Mouse (Mus musculus) frontal cortex, postnatal 10 days (tissue): ENCODE results near the gene Hacl1.
"Not testable (repeated sequence)": the region's sequence is repeated elsewhere in the genome, so short reads cannot be mapped to it uniquely, and the experiment has no call there.

Experiments
- DNase-seq, 2 experiments: peaks; one replicate each; pipeline ENCODE4 v3.0.0; 2022; ENCODE audit warnings: low spot score in 2 of 2, mixed read lengths in 1 of 2

Hacl1 gene

DNA sequence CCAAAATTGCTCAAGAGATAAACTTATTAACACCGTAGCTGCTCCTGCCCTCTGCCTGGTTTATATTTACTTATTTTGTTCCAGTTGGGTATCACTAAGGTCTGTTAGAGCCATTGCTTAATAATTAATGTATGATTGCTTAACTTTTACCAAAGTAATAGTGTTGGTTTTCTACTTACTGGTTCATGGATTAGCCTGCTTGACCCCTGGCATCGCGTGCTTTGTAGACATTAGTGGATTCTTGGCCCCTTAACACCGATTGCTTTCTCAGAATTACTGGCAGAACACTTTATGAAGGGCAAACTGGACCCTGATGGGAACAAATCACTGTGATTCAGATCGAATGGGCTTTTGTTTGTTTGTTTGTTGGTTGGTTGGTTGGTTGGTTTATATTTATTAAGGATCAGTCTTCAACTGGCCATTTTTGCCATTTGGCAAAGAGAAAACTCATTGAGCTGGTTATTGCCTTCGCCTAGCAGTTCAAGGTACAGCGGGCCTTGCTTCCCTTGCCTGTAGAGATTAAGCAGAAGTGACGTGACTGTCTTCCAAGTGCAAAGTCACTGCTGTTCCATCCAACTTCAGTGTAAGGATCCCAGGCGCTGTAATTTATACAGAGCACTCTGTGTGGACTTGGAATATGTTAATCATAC is 545 bp upstream of the Hacl1 start:
- DNase-seq = no peak

DNA sequence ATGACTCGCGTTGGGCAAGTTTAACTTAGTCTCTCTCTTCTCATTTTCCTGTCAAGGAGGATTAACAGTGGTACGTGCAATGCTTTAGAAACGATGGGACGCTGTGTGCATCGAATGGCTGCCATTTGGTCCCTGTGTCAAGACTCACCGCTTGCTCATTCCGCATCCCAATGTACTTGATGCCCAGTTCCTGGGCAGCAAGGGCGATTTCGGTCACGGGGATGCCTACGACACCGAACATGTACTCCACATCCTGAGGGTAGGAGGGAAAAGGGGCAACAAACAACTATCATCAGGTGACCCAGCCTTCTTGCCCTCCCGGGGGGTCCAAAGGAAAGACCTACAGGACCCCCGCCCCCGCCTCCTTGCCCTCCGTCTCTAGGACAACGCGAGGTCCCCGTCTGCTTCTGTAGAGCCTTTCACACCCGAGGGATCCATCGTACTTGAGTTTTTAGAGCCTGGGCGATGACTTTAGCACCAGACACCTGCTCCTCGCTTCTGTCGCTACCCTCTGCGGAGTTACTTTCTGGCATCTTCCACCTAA is 668 bp downstream of the Hacl1 start, which contains the start of gene Gm49387:
TSS of gene Gm49387 (minus strand) at position 533 of the 544 bp plus-strand sequence.
- DNase-seq = no peak

GRCm38 (mm10) chr14:31630677-31631076 is 10.4 kb downstream of the Hacl1 start:
- DNase-seq = no peak

- peak; percentile 20 to 21 for DNase-seq
Observed at GRCm38 (mm10) chr14:31622748-31623147, 18.3 kb downstream of the Hacl1 start.

DNA sequence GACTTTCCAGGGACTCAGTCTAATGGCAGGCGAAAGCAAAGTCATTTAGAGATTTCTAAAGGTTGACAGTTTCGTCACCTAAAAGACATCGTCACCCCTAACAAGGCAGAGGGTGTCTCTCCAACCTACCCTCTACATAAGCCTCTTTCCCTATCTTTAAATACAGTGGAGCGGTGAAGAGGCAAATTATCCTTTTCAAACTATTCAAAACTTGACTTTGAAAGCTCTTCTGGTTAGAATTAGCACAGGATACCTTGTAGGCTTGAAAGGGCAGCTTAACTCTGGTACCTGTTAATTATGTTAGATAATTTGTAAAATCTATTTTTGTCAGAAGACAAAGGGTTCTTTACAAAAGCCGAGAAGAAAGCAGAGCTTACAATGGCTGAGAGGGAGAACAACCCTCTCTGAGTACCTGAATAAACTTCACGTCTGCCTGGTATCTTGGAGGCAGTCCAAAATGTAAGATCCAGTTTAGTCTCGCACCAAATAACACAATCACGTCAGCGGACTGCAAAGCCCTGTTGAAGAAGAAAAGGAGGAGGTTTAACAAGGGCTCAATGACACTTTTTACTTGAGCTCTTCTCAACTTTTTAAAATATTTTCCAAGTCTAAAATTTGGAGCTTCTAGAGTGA is 20.4 kb downstream of the Hacl1 start:
- DNase-seq = no peak

GRCm38 (mm10) chr14:31617997-31618396 is 23.1 kb downstream of the Hacl1 start:
- DNase-seq = no peak

DNA sequence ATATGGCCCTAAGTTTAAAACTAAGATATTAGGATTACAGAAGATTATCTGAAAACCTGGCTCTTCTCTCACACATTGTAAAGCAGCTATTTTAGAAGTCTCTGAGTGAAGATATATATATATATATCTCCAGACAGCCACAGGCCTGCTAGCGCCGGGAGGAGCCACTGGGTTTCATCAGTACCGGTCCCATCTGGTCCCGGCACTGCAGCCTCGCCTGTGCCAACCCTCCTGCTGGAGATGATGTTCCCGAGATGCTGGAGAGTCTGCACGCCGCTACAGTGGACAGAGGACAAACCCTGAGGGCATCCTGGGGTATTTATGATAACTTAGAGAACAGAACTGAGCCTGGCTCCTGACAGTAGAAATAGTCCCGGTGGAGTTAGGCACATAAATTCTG is 23.9 kb downstream of the Hacl1 start:
- DNase-seq = no peak

GRCm38 (mm10) chr14:31613671-31614070 is 27.4 kb downstream of the Hacl1 start:
- DNase-seq = no peak

GRCm38 (mm10) chr14:31611986-31612385 is 29.1 kb downstream of the Hacl1 start:
- no peak for DNase-seq

DNA sequence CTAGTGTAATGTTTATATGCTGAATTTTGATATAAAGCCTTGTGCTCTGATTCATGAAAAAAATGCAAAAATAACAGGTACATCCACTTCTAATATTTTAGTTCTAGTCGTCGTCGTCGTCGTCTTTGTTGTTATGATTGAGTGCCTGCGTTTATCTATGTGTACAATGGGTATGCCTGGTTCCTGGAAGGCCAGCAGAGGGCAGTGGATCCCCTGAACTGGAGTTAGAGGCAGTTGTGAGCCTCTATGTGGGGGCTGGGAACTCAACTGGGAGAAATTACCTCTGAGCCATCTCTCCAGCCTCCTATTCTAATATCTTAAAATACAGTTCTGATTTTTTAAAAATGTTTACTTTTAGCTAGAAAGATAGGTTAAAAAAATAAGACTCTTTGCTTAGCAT is 35.6 kb downstream of the Hacl1 start:
- no peak for DNase-seq

GRCm38 (mm10) chr14:31604916-31605315 is 36.2 kb downstream of the Hacl1 start:
- DNase-seq = no peak

DNA sequence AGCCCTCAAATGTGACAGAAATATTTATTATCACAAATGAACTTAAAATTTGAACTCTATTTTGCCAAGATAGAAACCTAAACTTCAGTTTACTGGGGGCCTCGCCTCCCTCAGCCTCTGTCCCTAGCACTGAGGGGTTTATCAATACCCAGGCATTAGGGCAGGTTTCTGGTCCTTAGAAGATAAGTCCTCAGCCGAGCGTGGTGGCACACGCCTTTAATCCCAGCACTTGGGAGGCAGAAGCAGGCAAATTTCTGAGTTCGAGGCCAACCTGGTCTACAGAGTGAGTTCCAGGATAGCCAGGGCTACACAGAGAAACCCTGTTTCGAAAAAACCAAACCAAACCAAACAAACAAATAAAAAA is 38.5 kb downstream of the Hacl1 start:
- DNase-seq = not testable (repeated sequence)

GRCm38 (mm10) chr14:31601908-31602615 is 39.0 kb downstream of the Hacl1 start:
- no peak for DNase-seq

- DNase-seq = no peak
Observed at GRCm38 (mm10) chr14:31597446-31597845, 43.6 kb downstream of the Hacl1 start.

GRCm38 (mm10) chr14:31596408-31596807 is 44.7 kb downstream of the Hacl1 start:
- no peak for DNase-seq

DNA sequence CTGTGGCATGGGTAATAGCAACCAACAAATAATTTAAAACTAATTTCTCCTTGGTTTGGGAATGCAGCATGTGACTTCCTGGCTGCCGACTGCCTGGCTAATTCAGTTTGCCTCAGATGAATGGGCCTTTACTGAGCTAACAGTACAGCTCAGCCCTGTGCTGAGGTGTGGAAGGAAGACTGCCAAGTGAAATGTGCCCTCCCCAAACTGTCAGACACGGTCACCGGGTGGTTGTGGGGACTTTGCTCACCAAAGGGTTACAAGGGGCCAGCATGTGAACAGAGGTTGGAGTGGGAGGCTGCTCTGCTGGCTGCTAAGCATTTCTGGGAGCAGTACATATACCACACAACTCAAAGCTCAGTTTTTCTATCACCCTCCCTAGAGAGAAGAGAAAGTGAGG is 46.4 kb downstream of the Hacl1 start:
- DNase-seq = no peak

DNA sequence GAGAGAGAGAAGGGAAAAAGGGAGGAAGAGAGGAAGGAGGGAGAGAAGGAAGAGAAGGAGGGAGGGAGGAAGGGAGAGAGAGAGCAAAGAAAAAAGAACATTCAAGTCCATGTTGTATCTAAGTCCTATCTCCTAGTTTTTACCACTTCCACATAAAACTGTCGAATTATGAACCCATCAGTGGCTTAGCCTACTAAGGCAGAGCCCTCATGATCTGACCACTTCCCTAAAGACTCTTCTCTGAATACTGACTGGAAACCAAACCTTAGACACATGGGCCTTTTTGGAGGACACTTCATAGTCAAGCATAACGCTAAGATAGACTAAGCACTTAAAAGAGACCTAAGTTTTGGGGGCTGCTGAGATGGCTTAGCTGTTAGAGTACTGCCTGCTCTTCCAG is 48.0 kb downstream of the Hacl1 start:
- DNase-seq = no peak

DNA sequence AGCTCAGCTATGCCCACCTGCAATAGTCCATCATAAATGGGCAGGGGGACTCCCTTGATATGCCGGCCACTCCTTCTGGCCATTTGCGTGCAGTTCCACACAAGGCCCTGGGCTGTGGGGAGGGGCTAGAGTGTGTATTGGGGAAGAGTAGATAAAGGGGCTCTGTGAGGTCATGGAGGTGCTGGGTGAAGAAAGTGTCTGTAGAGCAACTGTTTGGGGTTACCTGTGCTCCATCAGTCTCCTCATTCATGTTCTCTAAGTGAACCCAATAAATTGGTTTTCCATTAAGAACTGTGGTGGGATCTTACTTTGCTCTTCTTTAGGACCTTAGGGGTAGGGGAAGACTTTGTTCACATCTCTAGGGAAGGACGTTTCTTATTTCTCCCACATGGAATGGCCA is 49.8 kb downstream of the Hacl1 start, which contains the start of gene Colq:
TSS of gene Colq (minus strand) at position 101 of the 400 bp plus-strand sequence.
- DNase-seq = no peak

- DNase-seq = no peak
Observed at GRCm38 (mm10) chr14:31586451-31586850, 54.6 kb downstream of the Hacl1 start.

- DNase-seq = no peak
Observed at GRCm38 (mm10) chr14:31583082-31583481, 58.0 kb downstream of the Hacl1 start.

GRCm38 (mm10) chr14:31577966-31578735 is 62.9 kb downstream of the Hacl1 start:
- DNase-seq = no peak
